Mouse (Mus musculus): ENCODE data around the gene Arl14ep.

GRCm38 (mm10) chr2:106972851-106973250, 1.4 kb downstream of the Arl14ep start:
- TF ChIP-seq POLR2A (IDR thresholded peaks at IDR 0.05; ENCODE audit: borderline replicate concordance, extremely low read depth, low read depth, low read length) (no peak), CTCF (IDR thresholded peaks at IDR 0.05; ENCODE audit: insufficient read depth, low read length) (no peak)
